Mouse (Mus musculus) bone marrow macrophage, adult 2 months (primary cell): ENCODE results near the gene 1110008P14Rik.

Experiments
- CTCF ChIP-seq: IDR thresholded peaks from 2 replicates; pipeline ENCODE4 v1.5.1; 2012; ENCODE audit warnings: low read depth, mild to moderate bottlenecking, low read length, moderate library complexity
- POLR2A ChIP-seq: IDR thresholded peaks from 2 replicates; pipeline ENCODE4 v1.6.1; 2012; ENCODE audit warnings: mild to moderate bottlenecking, low read depth, low read length, borderline replicate concordance

- TF ChIP-seq CTCF (no peak), POLR2A (no peak)
Measured at GRCm38 (mm10) chr2:32328911-32329460, 52.8 kb downstream of the 1110008P14Rik start.
